Mouse (Mus musculus) embryonic facial prominence, embryonic 10.5 days (tissue): ENCODE measurements around the gene Ankrd10. TPM values are rescaled to one million over a fixed set of nuclear protein-coding genes. Genes with fewer than 3 reads are reported as not detected.

Experiments
- DNase-seq: peaks from one replicate; pipeline ENCODE4 v3.0.0-alpha.2; 2017; ENCODE audit warnings: low spot score
- H3K27ac ChIP-seq: fragments of 300-500 bp; sonication (generic); replicated peaks from 2 replicates; pipeline ENCODE4 v1.5.1; 2016; ENCODE audit warnings: mild to moderate bottlenecking
- H3K27me3 ChIP-seq: fragments of 300-500 bp; sonication (generic); replicated peaks from 2 replicates; pipeline ENCODE4 v1.6.1; 2016; ENCODE audit warnings: low read depth, mild to moderate bottlenecking; ENCODE audit not compliant: poor library complexity, severe bottlenecking
- H3K36me3 ChIP-seq: fragments of 300-500 bp; sonication (generic); replicated peaks from 2 replicates; pipeline ENCODE4 v1.6.1; 2016; ENCODE audit warnings: mild to moderate bottlenecking, moderate library complexity
- H3K4me1 ChIP-seq: fragments of 300-500 bp; sonication (generic); 2 replicates; pipeline ENCODE4 v1.6.1; 2016
- H3K4me3 ChIP-seq: fragments of 300-500 bp; sonication (generic); 2 replicates; pipeline ENCODE4 v1.5.1; 2016; ENCODE audit warnings: mild to moderate bottlenecking, moderate library complexity
- H3K9me3 ChIP-seq: fragments of 300-500 bp; sonication (generic); 2 replicates; pipeline ENCODE4 v1.6.1; 2016; ENCODE audit warnings: mild to moderate bottlenecking
- WGBS: fragments of 180-500 bp; shearing (Covaris S2); methylation state at CpG from one replicate; pipeline ENCODE4 v1.1.7; 2016; 5-methylcytosine and 5-hydroxymethylcytosine counted together
- polyA plus RNA-seq: library from polyadenylated mRNA; unstranded; fragments of >200 nt; fragmentation: Nextera tagmentation; extraction: Ambion mirVana; gene quantifications from 2 replicates; pipeline ENCODE4 v1.2.1, GENCODE M21; 2016

Gene Ankrd10
- polyA plus RNA-seq, 1 experiment from 2014 or later, result 121 TPM

- Histone ChIP-seq H3K4me1 (peaks cover 40% of the 10 kb centered on the region), H3K27me3 (no peaks in the 10 kb centered on the region), H3K36me3 (peaks cover 52% of the 10 kb centered on the region), H3K9me3 (no peaks in the 10 kb centered on the region), H3K27ac (no peak overlapping the region), H3K4me3 (peak overlapping the region; percentile 98)
- 80% methylated on average over 7 of the region's 7 CpGs for WGBS
- no peak for DNase-seq
Measured at GRCm38 (mm10) chr8:11633414-11633813, 2.1 kb downstream of the Ankrd10 start.

GRCm38 (mm10) chr8:11632406-11632805 is 3.2 kb downstream of the Ankrd10 start:
- H3K36me3 ChIP-seq, result peaks cover 62% of the 10 kb centered on the region
- H3K9me3 ChIP-seq, result no peaks in the 10 kb centered on the region
- WGBS, result 64% methylated on average over 2 of the region's 2 CpGs
- no peaks in the 10 kb centered on the region for H3K27me3 ChIP-seq
- H3K4me1 ChIP-seq, result peaks cover 40% of the 10 kb centered on the region
- H3K27ac ChIP-seq, result no peak overlapping the region
- DNase-seq, result no peak
- H3K4me3 ChIP-seq, result peak overlapping the region; percentile 98; the same call in 1 of the 2 replicates

- Histone ChIP-seq H3K4me1 (peaks cover 23% of the 10 kb centered on the region), H3K4me3 (no peak overlapping the region), H3K27me3 (no peaks in the 10 kb centered on the region), H3K9me3 (no peaks in the 10 kb centered on the region), H3K36me3 (peaks cover 91% of the 10 kb centered on the region), H3K27ac (no peak overlapping the region)
- DNase-seq, result no peak
- 87% methylated on average over 5 of the region's 5 CpGs for WGBS
Measured at GRCm38 (mm10) chr8:11629206-11629605, 6.4 kb downstream of the Ankrd10 start.

GRCm38 (mm10) chr8:11628506-11629132 is 6.9 kb downstream of the Ankrd10 start:
- Histone ChIP-seq H3K27me3 (no peaks in the 10 kb centered on the region), H3K4me3 (no peak overlapping the region), H3K36me3 (peaks cover 96% of the 10 kb centered on the region), H3K4me1 (peaks cover 18% of the 10 kb centered on the region), H3K9me3 (no peaks in the 10 kb centered on the region), H3K27ac (no peak overlapping the region)
- DNase-seq, result no peak
- 81% methylated on average over 7 of the region's 7 CpGs for WGBS

GRCm38 (mm10) chr8:11627717-11628116 is 7.8 kb downstream of the Ankrd10 start:
- Histone ChIP-seq H3K4me3 (no peak overlapping the region), H3K36me3 (peaks cover 96% of the 10 kb centered on the region), H3K27me3 (no peaks in the 10 kb centered on the region), H3K9me3 (no peaks in the 10 kb centered on the region), H3K4me1 (peaks cover 8% of the 10 kb centered on the region), H3K27ac (no peak overlapping the region)
- DNase-seq, result no peak
- WGBS, result 90% methylated on average over 9 of the region's 9 CpGs

GRCm38 (mm10) chr8:11625084-11625483 is 10.5 kb downstream of the Ankrd10 start:
- Histone ChIP-seq H3K9me3 (no peaks in the 10 kb centered on the region), H3K4me3 (no peak overlapping the region), H3K4me1 (no peaks in the 10 kb centered on the region; the same call in 1 of the 2 replicates), H3K36me3 (peaks cover 96% of the 10 kb centered on the region), H3K27me3 (no peaks in the 10 kb centered on the region), H3K27ac (no peak overlapping the region)
- 89% methylated on average over 4 of the region's 4 CpGs for WGBS
- DNase-seq, result no peak

GRCm38 (mm10) chr8:11619091-11619490 is 16.5 kb downstream of the Ankrd10 start:
- no peaks in the 10 kb centered on the region for H3K9me3 ChIP-seq
- H3K27me3 ChIP-seq, result no peaks in the 10 kb centered on the region
- WGBS, result 91% methylated on average over 3 of the region's 3 CpGs
- H3K4me1 ChIP-seq, result no peaks in the 10 kb centered on the region
- no peak overlapping the region for H3K27ac ChIP-seq
- no peak overlapping the region for H3K4me3 ChIP-seq
- no peak for DNase-seq
- peaks cover 99% of the 10 kb centered on the region for H3K36me3 ChIP-seq

- DNase-seq, result no peak
- Histone ChIP-seq H3K4me1 (no peaks in the 10 kb centered on the region), H3K36me3 (peaks cover 100% of the 10 kb centered on the region), H3K27ac (no peak overlapping the region), H3K9me3 (no peaks in the 10 kb centered on the region), H3K4me3 (no peak overlapping the region), H3K27me3 (no peaks in the 10 kb centered on the region)
- WGBS, result 96% methylated on average over 2 of the region's 2 CpGs
Measured at GRCm38 (mm10) chr8:11618063-11618462, 17.5 kb downstream of the Ankrd10 start.

GRCm38 (mm10) chr8:11616294-11616693 is 19.3 kb downstream of the Ankrd10 start:
- peaks cover 100% of the 10 kb centered on the region for H3K36me3 ChIP-seq

GRCm38 (mm10) chr8:11614126-11614835 is 21.3 kb downstream of the Ankrd10 start:
- WGBS, result 88% methylated on average over 6 of the region's 6 CpGs
- DNase-seq, result no peak
- Histone ChIP-seq H3K27me3 (no peaks in the 10 kb centered on the region), H3K27ac (no peak overlapping the region), H3K36me3 (peaks cover 100% of the 10 kb centered on the region), H3K4me1 (no peaks in the 10 kb centered on the region), H3K9me3 (no peaks in the 10 kb centered on the region), H3K4me3 (no peak overlapping the region)

More at GRCm38 (mm10) chr8:11616294-11616693, 19.3 kb downstream of the Ankrd10 start:
- no peak overlapping the region for H3K27ac ChIP-seq
- peak; percentile 52 for DNase-seq
- H3K4me1 ChIP-seq, result no peaks in the 10 kb centered on the region
- no peaks in the 10 kb centered on the region for H3K9me3 ChIP-seq
- H3K27me3 ChIP-seq, result no peaks in the 10 kb centered on the region
- H3K4me3 ChIP-seq, result no peak overlapping the region
- 35% methylated on average over 1 of the region's 1 CpGs for WGBS

GRCm38 (mm10) chr8:11608848-11609247 is 26.7 kb downstream of the Ankrd10 start:
- H3K27me3 ChIP-seq, result no peaks in the 10 kb centered on the region
- no peak for DNase-seq
- peaks cover 87% of the 10 kb centered on the region for H3K36me3 ChIP-seq
- WGBS, result 97% methylated on average over 9 of the region's 9 CpGs
- no peak overlapping the region for H3K27ac ChIP-seq
- H3K9me3 ChIP-seq, result peaks cover 6% of the 10 kb centered on the region; the same call in 1 of the 2 replicates
- no peak overlapping the region for H3K4me3 ChIP-seq
- no peaks in the 10 kb centered on the region for H3K4me1 ChIP-seq

- Histone ChIP-seq H3K36me3 (peaks cover 20% of the 10 kb centered on the region), H3K27ac (no peak overlapping the region), H3K4me3 (no peak overlapping the region), H3K9me3 (peaks cover 6% of the 10 kb centered on the region; the same call in 1 of the 2 replicates), H3K4me1 (no peaks in the 10 kb centered on the region), H3K27me3 (no peaks in the 10 kb centered on the region)
- DNase-seq, result peak; percentile 76
- WGBS, result 46% methylated on average over 14 of the region's 14 CpGs
Measured at GRCm38 (mm10) chr8:11602006-11602680, 33.4 kb downstream of the Ankrd10 start.
